Mouse (Mus musculus): Measurements from ENCODE around the gene Snd1.

GRCm38 (mm10) chr6:28974498-28974897 lies 499.6 kb downstream of the Snd1 start:
- TF ChIP-seq TCF12 (IDR thresholded peaks at IDR 0.05; ENCODE audit: insufficient read depth, poor library complexity, severe bottlenecking) (no peak), USF1 (IDR thresholded peaks at IDR 0.05; ENCODE audit: low read depth) (no peak), POLR2A (IDR thresholded peaks at IDR 0.05; ENCODE audit: insufficient read length, low read depth) (no peak), MAX (IDR thresholded peaks at IDR 0.05; ENCODE audit: low read depth) (no peak), E2F4 (IDR thresholded peaks at IDR 0.05; ENCODE audit: insufficient read depth) (no peak), SRF (IDR thresholded peaks at IDR 0.05; ENCODE audit: control insufficient read depth, insufficient read length, low read depth) (no peak), POLR2AphosphoS2 (IDR thresholded peaks at IDR 0.05; ENCODE audit: insufficient read length, low read depth) (no peak), MYOG (IDR thresholded peaks at IDR 0.05; ENCODE audit: control insufficient read depth in 1 of 3, insufficient read depth in 1 of 3, insufficient read length in 2 of 3, low read depth in 2 of 3) (no peak), CEBPB (IDR thresholded peaks at IDR 0.05; ENCODE audit: insufficient read depth, poor library complexity, severe bottlenecking) (no peak), MYOD1 (IDR thresholded peaks at IDR 0.05; ENCODE audit: control insufficient read depth in 1 of 3, insufficient read length in 2 of 3, low read depth in 2 of 3) (no peak), REST (IDR thresholded peaks at IDR 0.05; ENCODE audit: insufficient read depth, insufficient read length) (no peak), TCF3 (IDR thresholded peaks at IDR 0.05; ENCODE audit: insufficient read length, low read depth) (no peak)

Measured in myocyte (in vitro differentiated cells).